Mouse (Mus musculus): ENCODE data around the gene Thsd4. TPM values are rescaled to one million over a fixed set of nuclear protein-coding genes. Genes with fewer than 3 reads are reported as not detected.

Gene Thsd4
- polyA plus RNA-seq, 1 experiment from 2014 or later: 21.1 TPM

DNA sequence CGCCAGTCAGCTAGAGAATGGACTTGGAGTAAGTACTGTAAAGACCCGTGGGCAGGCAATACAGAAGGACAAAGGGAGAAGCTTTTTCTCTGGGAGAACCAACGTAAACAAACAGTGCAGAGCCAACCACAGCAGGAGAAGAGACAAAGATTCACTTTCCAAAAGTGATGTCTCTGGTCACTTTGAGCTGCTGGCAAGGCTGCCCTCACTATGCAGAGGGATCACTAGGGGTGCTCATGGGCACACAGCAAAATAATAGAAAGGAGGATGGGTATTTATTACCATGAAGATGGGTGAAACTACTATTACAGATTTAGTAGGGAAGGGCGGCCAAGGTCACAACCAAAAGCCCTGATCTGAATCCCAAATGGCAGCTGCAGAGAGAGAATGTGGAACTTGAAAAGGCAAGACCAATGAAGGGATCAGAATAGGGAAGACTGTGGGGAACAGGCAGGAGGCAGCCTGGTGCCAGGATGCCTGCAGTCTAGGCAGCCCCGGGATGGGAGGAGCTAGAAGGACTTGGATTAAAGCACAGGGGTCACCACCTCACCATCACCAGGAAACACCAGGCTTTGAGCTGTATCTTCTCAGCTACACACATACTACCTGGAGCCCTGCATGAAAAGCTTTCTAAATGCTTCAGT is 450.1 kb downstream of the Thsd4 start:
- H3K9ac ChIP-seq: no peak overlapping the region
- H3K9me3 ChIP-seq: no peaks in the 10 kb centered on the region
- no peak overlapping the region for H3K4me2 ChIP-seq
- 60% methylated on average over 5 of the region's 5 CpGs for WGBS
- H3K36me3 ChIP-seq: no peaks in the 10 kb centered on the region
- no peak for ATAC-seq (ENCODE audit: insufficient read depth, low FRiP score, low read depth)
- no peaks in the 10 kb centered on the region for H3K27me3 ChIP-seq (replicated peaks)
- 0 out of 2 replicates have a peak, but pooled peaks cover under 1% of the 10 kb centered on the region for H3K4me1 ChIP-seq
- no peak overlapping the region for H3K27ac ChIP-seq
- no peak overlapping the region for H3K4me3 ChIP-seq (replicated peaks)

DNA sequence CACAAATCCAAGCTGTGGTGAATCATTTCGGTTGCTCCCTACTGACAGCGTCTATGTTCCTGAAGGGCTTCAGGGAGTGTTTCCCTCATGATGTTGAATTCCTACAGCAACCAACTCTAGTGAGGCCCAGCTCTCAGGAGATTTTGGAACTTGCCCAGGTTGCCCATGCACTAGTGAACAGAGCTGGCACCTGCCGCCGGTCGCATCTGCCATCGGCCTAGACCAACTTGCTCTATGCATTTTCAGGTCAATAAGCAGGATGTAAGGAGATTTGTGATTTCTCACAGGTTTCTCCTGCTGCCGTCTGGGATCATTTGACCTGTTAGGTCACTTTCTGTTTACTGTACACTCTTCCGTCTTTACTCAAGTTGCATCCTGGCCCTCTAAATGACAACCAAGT is 454.6 kb downstream of the Thsd4 start:
- H3K4me3 ChIP-seq (replicated peaks): no peak overlapping the region
- no peaks in the 10 kb centered on the region for H3K27me3 ChIP-seq (replicated peaks)
- H3K9me3 ChIP-seq: no peaks in the 10 kb centered on the region
- H3K4me2 ChIP-seq: no peak overlapping the region
- H3K36me3 ChIP-seq: no peaks in the 10 kb centered on the region
- H3K9ac ChIP-seq: no peak overlapping the region
- no peak for ATAC-seq (ENCODE audit: insufficient read depth, low FRiP score, low read depth)
- H3K4me1 ChIP-seq: no peaks in the 10 kb centered on the region
- 87% methylated on average over 8 of the region's 8 CpGs for WGBS
- no peak overlapping the region for H3K27ac ChIP-seq

DNA sequence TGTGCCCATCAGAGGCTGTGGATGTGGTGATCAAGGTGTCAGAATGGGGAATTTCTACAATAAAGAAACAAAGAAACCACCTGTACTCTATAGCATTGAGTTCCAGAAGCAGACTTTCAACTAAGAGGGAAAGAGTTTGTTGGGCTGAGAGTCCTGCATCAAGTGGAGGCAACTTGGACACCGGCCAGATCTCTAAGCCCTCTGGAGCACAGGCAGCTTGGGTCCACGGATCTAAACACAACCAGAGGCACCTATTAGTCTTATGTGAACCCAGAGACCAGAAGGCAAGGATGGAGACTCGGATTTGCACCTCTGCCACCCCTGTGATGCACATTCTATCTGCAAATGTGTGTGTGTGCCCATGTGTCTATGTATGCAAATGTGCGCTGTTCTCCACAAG is 456.7 kb downstream of the Thsd4 start:
- no peak for ATAC-seq (ENCODE audit: insufficient read depth, low FRiP score, low read depth)
- Histone ChIP-seq H3K4me2 (no peak overlapping the region), H3K4me3 (replicated peaks) (no peak overlapping the region), H3K9me3 (no peaks in the 10 kb centered on the region), H3K27ac (no peak overlapping the region), H3K9ac (no peak overlapping the region), H3K36me3 (no peaks in the 10 kb centered on the region), H3K27me3 (replicated peaks) (no peaks in the 10 kb centered on the region), H3K4me1 (no peaks in the 10 kb centered on the region)
- 64% methylated on average over 4 of the region's 4 CpGs for WGBS

- Histone ChIP-seq H3K27me3 (replicated peaks) (no peaks in the 10 kb centered on the region), H3K4me2 (no peak overlapping the region), H3K4me3 (replicated peaks) (no peak overlapping the region), H3K9ac (no peak overlapping the region), H3K27ac (no peak overlapping the region), H3K9me3 (no peaks in the 10 kb centered on the region), H3K4me1 (no peaks in the 10 kb centered on the region), H3K36me3 (no peaks in the 10 kb centered on the region)
- 74% methylated on average over 4 of the region's 4 CpGs for WGBS
- no peak for ATAC-seq (ENCODE audit: insufficient read depth, low FRiP score, low read depth)
Measured at GRCm38 (mm10) chr9:60063191-60063720, 458.6 kb downstream of the Thsd4 start.

GRCm38 (mm10) chr9:60056131-60056530 is 465.7 kb downstream of the Thsd4 start:
- WGBS: 77% methylated on average over 5 of the region's 5 CpGs
- Histone ChIP-seq H3K9me3 (no peaks in the 10 kb centered on the region), H3K27me3 (replicated peaks) (no peaks in the 10 kb centered on the region), H3K4me2 (no peak overlapping the region), H3K36me3 (no peaks in the 10 kb centered on the region), H3K4me1 (no peaks in the 10 kb centered on the region), H3K4me3 (replicated peaks) (no peak overlapping the region), H3K9ac (no peak overlapping the region), H3K27ac (no peak overlapping the region)
- no peak for ATAC-seq (ENCODE audit: insufficient read depth, low FRiP score, low read depth)

DNA sequence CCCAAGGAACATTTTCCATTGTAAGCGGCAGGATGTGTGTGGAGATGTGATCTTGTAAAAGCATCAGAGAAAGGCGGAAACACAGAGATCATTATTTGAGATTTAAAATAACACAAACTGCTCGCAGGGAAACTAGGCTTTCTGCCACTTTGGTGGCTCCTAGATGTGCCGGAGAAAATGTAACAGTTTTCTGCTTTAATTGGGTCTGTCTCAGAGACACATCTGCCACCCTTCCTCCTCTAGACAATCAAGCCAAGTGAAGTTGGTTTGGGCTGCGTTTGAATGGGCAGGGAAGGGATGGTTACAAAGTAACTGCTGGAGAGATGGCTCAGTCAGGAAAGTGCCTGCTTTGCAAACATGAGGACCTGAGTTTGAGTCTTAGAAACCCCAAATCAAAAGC is 466.9 kb downstream of the Thsd4 start:
- ATAC-seq (ENCODE audit: insufficient read depth, low FRiP score, low read depth): no peak
- WGBS: 54% methylated on average over 5 of the region's 5 CpGs
- no peak overlapping the region for H3K27ac ChIP-seq

GRCm38 (mm10) chr9:60053117-60053516 is 468.7 kb downstream of the Thsd4 start:
- H3K27ac ChIP-seq: no peak overlapping the region
- no peak overlapping the region for H3K4me2 ChIP-seq
- H3K27me3 ChIP-seq (replicated peaks): no peaks in the 10 kb centered on the region
- ATAC-seq (ENCODE audit: insufficient read depth, low FRiP score, low read depth): no peak
- H3K4me1 ChIP-seq: no peaks in the 10 kb centered on the region
- WGBS: 89% methylated on average over 5 of the region's 5 CpGs
- no peaks in the 10 kb centered on the region for H3K9me3 ChIP-seq
- H3K36me3 ChIP-seq: no peaks in the 10 kb centered on the region
- no peak overlapping the region for H3K9ac ChIP-seq
- no peak overlapping the region for H3K4me3 ChIP-seq (replicated peaks)

More for the DNA sequence above, 466.9 kb downstream of the Thsd4 start:
- H3K4me3 ChIP-seq (replicated peaks): no peak overlapping the region
- H3K4me2 ChIP-seq: no peak overlapping the region
- H3K9me3 ChIP-seq: no peaks in the 10 kb centered on the region
- H3K9ac ChIP-seq: no peak overlapping the region
- H3K27me3 ChIP-seq (replicated peaks): no peaks in the 10 kb centered on the region
- no peaks in the 10 kb centered on the region for H3K4me1 ChIP-seq
- H3K36me3 ChIP-seq: no peaks in the 10 kb centered on the region

- 68% methylated on average over 4 of the region's 4 CpGs for WGBS
- no peaks in the 10 kb centered on the region for H3K27me3 ChIP-seq (replicated peaks)
- no peak overlapping the region for H3K9ac ChIP-seq
- no peak overlapping the region for H3K4me2 ChIP-seq
- H3K4me1 ChIP-seq: no peaks in the 10 kb centered on the region
- H3K9me3 ChIP-seq: no peaks in the 10 kb centered on the region
- H3K36me3 ChIP-seq: no peaks in the 10 kb centered on the region
- no peak overlapping the region for H3K27ac ChIP-seq
- H3K4me3 ChIP-seq (replicated peaks): no peak overlapping the region
- ATAC-seq (ENCODE audit: insufficient read depth, low FRiP score, low read depth): no peak
Measured at GRCm38 (mm10) chr9:60052415-60052814, 469.4 kb downstream of the Thsd4 start.

GRCm38 (mm10) chr9:60043175-60043574 is 478.7 kb downstream of the Thsd4 start:
- 71% methylated on average over 1 of the region's 1 CpGs for WGBS
- H3K9ac ChIP-seq: no peak overlapping the region
- no peaks in the 10 kb centered on the region for H3K9me3 ChIP-seq
- H3K36me3 ChIP-seq: no peaks in the 10 kb centered on the region
- no peak overlapping the region for H3K27ac ChIP-seq
- no peak overlapping the region for H3K4me3 ChIP-seq (replicated peaks)
- H3K4me2 ChIP-seq: no peak overlapping the region
- H3K27me3 ChIP-seq (replicated peaks): no peaks in the 10 kb centered on the region
- ATAC-seq (ENCODE audit: insufficient read depth, low FRiP score, low read depth): no peak
- no peaks in the 10 kb centered on the region for H3K4me1 ChIP-seq

DNA sequence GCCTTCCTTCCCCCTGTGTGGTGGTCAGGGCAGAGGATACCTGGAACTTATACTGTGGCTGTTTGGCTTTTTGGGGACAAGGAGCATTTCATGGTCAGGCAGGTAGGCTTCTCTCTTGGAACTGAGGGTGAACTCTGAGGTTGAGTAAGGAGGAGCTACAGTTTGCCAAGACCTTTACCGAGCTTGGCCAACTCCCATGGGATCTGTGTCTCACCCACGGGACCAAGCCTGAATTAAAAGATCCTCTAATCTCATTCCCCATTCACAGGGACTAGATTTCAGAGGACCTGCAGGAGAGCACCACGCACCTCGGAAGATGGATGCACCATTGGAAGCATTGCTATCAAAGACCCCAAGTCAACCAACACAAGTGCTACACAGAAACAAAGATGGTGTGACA is 487.0 kb downstream of the Thsd4 start:
- no peak overlapping the region for H3K4me2 ChIP-seq
- no peak overlapping the region for H3K27ac ChIP-seq
- no peaks in the 10 kb centered on the region for H3K36me3 ChIP-seq
- no peaks in the 10 kb centered on the region for H3K9me3 ChIP-seq
- 91% methylated on average over 4 of the region's 4 CpGs for WGBS
- H3K4me1 ChIP-seq: no peaks in the 10 kb centered on the region
- H3K27me3 ChIP-seq (replicated peaks): no peaks in the 10 kb centered on the region
- no peak for ATAC-seq (ENCODE audit: insufficient read depth, low FRiP score, low read depth)
- H3K4me3 ChIP-seq (replicated peaks): no peak overlapping the region
- H3K9ac ChIP-seq: no peak overlapping the region

GRCm38 (mm10) chr9:60027234-60027633 is 494.6 kb downstream of the Thsd4 start:
- H3K9me3 ChIP-seq: no peaks in the 10 kb centered on the region
- H3K4me3 ChIP-seq (replicated peaks): no peak overlapping the region
- H3K36me3 ChIP-seq: no peaks in the 10 kb centered on the region
- no peak overlapping the region for H3K9ac ChIP-seq
- WGBS: 72% methylated on average over 4 of the region's 4 CpGs
- H3K27ac ChIP-seq: no peak overlapping the region
- no peak overlapping the region for H3K4me2 ChIP-seq
- peaks cover 8% of the 10 kb centered on the region; the same call in 1 of the 2 replicates for H3K4me1 ChIP-seq
- no peaks in the 10 kb centered on the region for H3K27me3 ChIP-seq (replicated peaks)
- no peak for ATAC-seq (ENCODE audit: insufficient read depth, low FRiP score, low read depth)

DNA sequence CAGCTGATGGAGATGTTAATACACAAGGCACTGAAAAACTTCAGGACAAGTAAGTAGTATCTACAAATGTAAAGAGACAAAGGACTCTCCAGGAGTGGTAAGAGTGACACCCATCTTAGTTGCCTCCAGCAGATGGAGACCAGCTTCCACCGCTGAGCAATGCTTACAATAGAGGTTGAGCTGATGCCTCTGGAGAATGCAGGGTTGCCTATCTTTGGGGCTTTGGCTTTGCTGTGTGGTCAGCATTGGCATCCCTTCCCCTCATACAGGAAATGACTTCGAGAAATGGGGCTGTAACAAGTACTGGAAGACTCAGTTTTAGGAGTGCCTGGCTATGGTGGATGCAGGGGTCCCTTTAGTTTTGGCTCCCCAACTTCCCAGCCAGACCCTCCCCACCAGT is 495.1 kb downstream of the Thsd4 start:
- H3K4me2 ChIP-seq: no peak overlapping the region
- ATAC-seq (ENCODE audit: insufficient read depth, low FRiP score, low read depth): no peak
- no peak overlapping the region for H3K4me3 ChIP-seq (replicated peaks)
- H3K9me3 ChIP-seq: no peaks in the 10 kb centered on the region
- no peaks in the 10 kb centered on the region for H3K36me3 ChIP-seq
- H3K27me3 ChIP-seq (replicated peaks): no peaks in the 10 kb centered on the region
- peaks cover 8% of the 10 kb centered on the region; the same call in 1 of the 2 replicates for H3K4me1 ChIP-seq
- 79% methylated on average over 2 of the region's 2 CpGs for WGBS
- H3K27ac ChIP-seq: no peak overlapping the region
- H3K9ac ChIP-seq: no peak overlapping the region

GRCm38 (mm10) chr9:60025919-60026318 is 495.9 kb downstream of the Thsd4 start:
- 78% methylated on average over 6 of the region's 6 CpGs for WGBS
- H3K36me3 ChIP-seq: no peaks in the 10 kb centered on the region
- no peak overlapping the region for H3K9ac ChIP-seq
- no peak overlapping the region for H3K27ac ChIP-seq
- H3K4me1 ChIP-seq: peaks cover 8% of the 10 kb centered on the region; the same call in 1 of the 2 replicates
- H3K9me3 ChIP-seq: no peaks in the 10 kb centered on the region
- ATAC-seq (ENCODE audit: insufficient read depth, low FRiP score, low read depth): no peak
- H3K4me2 ChIP-seq: no peak overlapping the region
- H3K27me3 ChIP-seq (replicated peaks): no peaks in the 10 kb centered on the region
- H3K4me3 ChIP-seq (replicated peaks): no peak overlapping the region

Data from stomach, embryonic 15.5 days (tissue).